Mouse (Mus musculus): ENCODE measurements around the gene Pip4k2a. TPM values are rescaled to one million over a fixed set of nuclear protein-coding genes. Genes with fewer than 3 reads are reported as not detected.

The Pip4k2a gene
- polyA plus RNA-seq (2017; shearing (Covaris generic)): 31.0 TPM

GRCm38 (mm10) chr2:18998054-18998478 lies at the start of gene Pip4k2a, which contains the start of gene 4930426L09Rik:
TSS of gene Pip4k2a (minus strand) at chr2:18998126.
TSS of gene 4930426L09Rik (plus strand) at chr2:18998343.

Other genes starting within 250 kb of the Pip4k2a start
- gene 4930426L09Rik, start 217 bp upstream of the Pip4k2a start, polyA plus RNA-seq (2017; shearing (Covaris generic)): not detected
- gene Armc3, start 201.2 kb upstream of the Pip4k2a start, polyA plus RNA-seq (2017; shearing (Covaris generic)): 2.8 TPM

Data from inflammation-experienced regulatory T-cells, adult 16 weeks (primary cell).